Mouse (Mus musculus) kidney, postnatal 0 days (tissue): Measurements from ENCODE around the gene Clspn. TPM values are rescaled to one million over a fixed set of nuclear protein-coding genes. Genes with fewer than 3 reads are reported as not detected.

Source experiments
- ATAC-seq: fragments of 200-750 bp; cut with Nextera tagmentation; replicated peaks from 2 replicates; pipeline ENCODE4 v1.8.0; 2017; ENCODE audit warnings: low read depth, moderate number of reproducible peaks, moderate TSS enrichment, moderate library complexity; ENCODE audit not compliant: low FRiP score
- DNase-seq: peaks from one replicate; pipeline ENCODE4 v3.0.0-alpha.2; 2016; ENCODE audit warnings: low spot score
- H3K27ac ChIP-seq: fragments of 300-500 bp; sonication (generic); 2 replicates; pipeline ENCODE4 v1.5.1; 2014; ENCODE audit warnings: mild to moderate bottlenecking
- H3K27me3 ChIP-seq: fragments of 300-500 bp; sonication (generic); 2 replicates; pipeline ENCODE4 v1.6.1; 2014; ENCODE audit warnings: low read length, mixed read lengths; ENCODE audit not compliant: insufficient read depth
- H3K36me3 ChIP-seq: fragments of 300-500 bp; sonication (generic); 2 replicates; pipeline ENCODE4 v1.6.1; 2014; ENCODE audit warnings: low read length, mixed read lengths; ENCODE audit not compliant: insufficient read depth
- H3K4me1 ChIP-seq: fragments of 300-500 bp; sonication (generic); replicated peaks from 2 replicates; pipeline ENCODE4 v1.6.1; 2014; ENCODE audit warnings: antibody characterized with exemption, low read length, mixed read lengths; ENCODE audit not compliant: insufficient read depth
- H3K4me2 ChIP-seq: fragments of 300-500 bp; sonication (generic); 2 replicates; pipeline ENCODE4 v1.6.1; 2014; ENCODE audit warnings: mild to moderate bottlenecking, low read length, moderate library complexity, mixed read lengths
- H3K4me3 ChIP-seq: fragments of 300-500 bp; sonication (generic); replicated peaks from 2 replicates; pipeline ENCODE4 v1.5.1; 2014; ENCODE audit warnings: low read depth, low read length
- H3K9ac ChIP-seq: fragments of 300-500 bp; sonication (generic); 2 replicates; pipeline ENCODE4 v1.6.1; 2014; ENCODE audit warnings: low read depth, low read length
- H3K9me3 ChIP-seq: fragments of 300-500 bp; sonication (generic); replicated peaks from 2 replicates; pipeline ENCODE4 v1.6.1; 2016; ENCODE audit warnings: low read length, inconsistent platforms, mixed read lengths
- CTCF ChIP-seq: IDR thresholded peaks from 2 replicates; pipeline ENCODE4 v1.5.1; 2016; ENCODE audit warnings: antibody characterized with exemption, low read depth, mild to moderate bottlenecking, moderate library complexity
- WGBS: fragments of 180-500 bp; shearing (Covaris S2); extraction: QIAGEN DNeasy Blood & Tissue Kit; methylation state at CpG from one replicate; pipeline ENCODE4 v1.1.7; 2014; 5-methylcytosine and 5-hydroxymethylcytosine counted together
- polyA plus RNA-seq: library from polyadenylated mRNA; unstranded; fragments of >200 nt; fragmentation: Nextera tagmentation; extraction: Ambion mirVana; gene quantifications from 2 replicates; pipeline ENCODE4 v1.2.1, GENCODE M21; 2015

The Clspn gene
- polyA plus RNA-seq, 1 experiment from 2014 or later: 13.3 TPM

GRCm38 (mm10) chr4:126604141-126604540, 47.4 kb downstream of the Clspn start:
- no peak for ATAC-seq
- no peaks in the 10 kb centered on the region for H3K36me3 ChIP-seq
- no peak overlapping the region for H3K9ac ChIP-seq
- H3K27me3 ChIP-seq: no peaks in the 10 kb centered on the region
- H3K9me3 ChIP-seq: no peaks in the 10 kb centered on the region
- TF ChIP-seq CTCF: no peak
- DNase-seq: no peak
- peaks cover 3% of the 10 kb centered on the region; the same call in 1 of the 2 replicates for H3K4me1 ChIP-seq
- no peak overlapping the region for H3K4me2 ChIP-seq
- no peak overlapping the region for H3K4me3 ChIP-seq
- 71% methylated on average over 2 of the region's 2 CpGs for WGBS
- H3K27ac ChIP-seq: no peak overlapping the region

GRCm38 (mm10) chr4:126605751-126606150, 49.0 kb downstream of the Clspn start:
- Histone ChIP-seq H3K4me1 (peaks cover 3% of the 10 kb centered on the region; the same call in 1 of the 2 replicates), H3K27me3 (no peaks in the 10 kb centered on the region), H3K36me3 (no peaks in the 10 kb centered on the region), H3K4me2 (no peak overlapping the region), H3K27ac (no peak overlapping the region), H3K4me3 (no peak overlapping the region), H3K9me3 (no peaks in the 10 kb centered on the region), H3K9ac (no peak overlapping the region)
- ATAC-seq (no peak), DNase-seq (no peak)
- 88% methylated on average over 4 of the region's 4 CpGs for WGBS
- no peak for TF ChIP-seq CTCF

GRCm38 (mm10) chr4:126609606-126610181, 53.0 kb downstream of the Clspn start, which contains the start of gene 5730409E04Rik:
Gene 5730409E04Rik, plus strand, starts transcription at chr4:126609818.
- Histone ChIP-seq H3K36me3 (no peaks in the 10 kb centered on the region), H3K9ac (peak within 1 kb of the TSS; percentile 72), H3K4me3 (peak within 1 kb of the TSS; percentile 59), H3K27ac (no peak within 1 kb of the TSS), H3K27me3 (no peaks in the 10 kb centered on the region), H3K4me1 (no peaks in the 10 kb centered on the region), H3K9me3 (no peaks in the 10 kb centered on the region), H3K4me2 (peak within 1 kb of the TSS; percentile 62)
- no peak; the same call in 1 of the 2 replicates for TF ChIP-seq CTCF
- DNase-seq (peak; percentile 78), ATAC-seq (peak; percentile 88)
- WGBS: 0% methylated on average over 44 of the region's 48 CpGs

DNA sequence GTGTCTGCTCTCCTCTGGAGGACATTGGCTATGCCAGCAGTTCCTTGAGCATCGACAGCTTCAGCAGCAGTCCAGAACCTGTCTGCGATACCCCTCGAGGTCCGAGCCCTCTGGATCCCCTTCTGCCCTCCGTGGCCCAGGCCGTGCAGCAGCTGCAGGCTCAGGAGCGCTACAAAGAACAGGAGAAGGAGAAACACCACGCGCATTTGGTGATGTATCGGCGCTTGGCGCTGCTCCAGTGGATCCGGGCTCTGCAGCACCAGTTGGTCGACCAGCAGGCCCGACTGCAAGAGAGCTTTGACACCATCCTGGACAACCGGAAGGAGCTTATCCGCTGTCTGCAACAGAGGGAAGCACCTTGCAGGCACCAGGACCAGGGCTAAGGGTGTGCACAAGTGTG, 55.3 kb downstream of the Clspn start:
- no peak for TF ChIP-seq CTCF
- H3K4me3 ChIP-seq: no peak overlapping the region
- H3K27ac ChIP-seq: no peak overlapping the region
- H3K27me3 ChIP-seq: no peaks in the 10 kb centered on the region
- ATAC-seq (no peak), DNase-seq (no peak)
- no peaks in the 10 kb centered on the region for H3K36me3 ChIP-seq
- no peaks in the 10 kb centered on the region for H3K9me3 ChIP-seq
- H3K4me1 ChIP-seq: no peaks in the 10 kb centered on the region
- WGBS: 91% methylated on average over 17 of the region's 17 CpGs
- no peak overlapping the region for H3K4me2 ChIP-seq
- H3K9ac ChIP-seq: no peak overlapping the region

DNA sequence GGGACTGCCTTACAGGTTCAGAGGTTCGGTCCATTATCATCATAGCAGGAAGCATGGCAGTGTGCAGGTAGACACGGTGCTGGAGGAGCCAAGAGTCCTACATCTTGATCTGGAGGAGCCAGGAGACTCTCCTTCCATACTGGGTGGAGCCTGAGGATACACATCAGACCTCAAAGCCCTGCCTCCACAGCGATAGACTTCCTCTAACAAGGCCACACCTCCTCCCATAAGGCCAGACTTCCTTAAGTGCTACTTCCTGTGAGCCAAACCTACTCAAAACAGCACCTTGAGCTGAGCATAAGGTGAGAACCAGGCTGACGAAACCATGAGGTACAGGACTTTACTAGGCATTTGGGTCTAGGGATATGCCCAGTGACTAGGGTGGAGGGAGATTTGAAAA, 59.6 kb downstream of the Clspn start:
- Histone ChIP-seq H3K9me3 (no peaks in the 10 kb centered on the region), H3K27ac (no peak overlapping the region), H3K36me3 (no peaks in the 10 kb centered on the region), H3K4me1 (0 out of 2 replicates have a peak, but pooled peaks cover 5% of the 10 kb centered on the region), H3K4me2 (no peak overlapping the region), H3K9ac (no peak overlapping the region), H3K27me3 (no peaks in the 10 kb centered on the region; the same call in 1 of the 2 replicates), H3K4me3 (no peak overlapping the region)
- WGBS: 89% methylated on average over 4 of the region's 4 CpGs
- TF ChIP-seq CTCF: no peak
- no peak for DNase-seq
- no peak for ATAC-seq

DNA sequence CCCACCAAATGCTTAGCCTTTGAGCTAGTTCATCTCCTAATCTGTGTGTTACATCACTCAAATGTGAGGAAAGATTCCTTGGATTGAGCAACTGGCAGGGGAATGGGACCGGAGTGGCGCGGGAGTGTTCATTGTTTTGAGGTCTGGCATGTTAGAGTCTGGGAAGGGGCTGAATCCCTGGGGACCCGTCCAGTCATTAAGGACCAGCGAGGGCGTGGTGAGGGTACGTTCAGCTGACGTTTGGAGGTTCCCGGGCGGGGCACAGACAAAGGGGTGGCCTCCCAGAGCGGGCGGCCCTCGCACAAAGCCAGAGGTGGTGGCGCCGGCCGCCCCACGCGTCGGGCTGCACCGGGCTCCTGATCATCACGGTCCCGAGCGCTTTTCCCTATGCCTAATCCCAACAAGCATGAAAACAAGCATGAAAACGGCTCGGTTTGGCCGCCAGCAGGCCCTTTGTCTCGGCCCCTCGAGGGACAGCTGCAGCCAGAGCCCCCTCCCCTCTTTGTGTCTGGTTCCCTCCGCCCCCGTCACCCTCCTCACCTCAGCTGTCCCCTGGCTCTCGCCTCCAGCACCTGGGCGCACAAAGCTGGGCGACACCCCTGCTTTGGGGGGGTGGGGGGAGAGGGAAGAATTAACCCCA, 63.1 kb downstream of the Clspn start:
- no peak for TF ChIP-seq CTCF
- WGBS: 7% methylated on average over 29 of the region's 33 CpGs
- Histone ChIP-seq H3K9ac (peak overlapping the region; percentile 45), H3K27me3 (no peaks in the 10 kb centered on the region; the same call in 1 of the 2 replicates), H3K4me1 (0 out of 2 replicates have a peak, but pooled peaks cover 5% of the 10 kb centered on the region), H3K9me3 (no peaks in the 10 kb centered on the region), H3K27ac (no peak overlapping the region), H3K4me2 (peak overlapping the region; percentile 57), H3K36me3 (no peaks in the 10 kb centered on the region), H3K4me3 (peak overlapping the region; percentile 26)
- DNase-seq (no peak), ATAC-seq (no peak)
